Mouse (Mus musculus) bone marrow, adult 2 months (tissue): ENCODE measurements around the gene Olfr1459. TPM values are rescaled to one million over a fixed set of nuclear protein-coding genes. Genes with fewer than 3 reads are reported as not detected.

Source experiments
- H3K27ac ChIP-seq: fragments of 200-500 bp; 2 replicates; pipeline ENCODE4 v1.5.1; 2012; ENCODE audit warnings: low read depth, mild to moderate bottlenecking, control low read depth, inconsistent platforms, low read length; ENCODE audit not compliant: control insufficient read depth, poor library complexity, insufficient read depth
- H3K4me1 ChIP-seq: fragments of 200-500 bp; 2 replicates; pipeline ENCODE4 v1.6.1; 2011; ENCODE audit warnings: low read length; ENCODE audit not compliant: control insufficient read depth, insufficient read depth
- H3K4me3 ChIP-seq: fragments of 200-500 bp; replicated peaks from 2 replicates; pipeline ENCODE3; 2011; ENCODE audit warnings: mild to moderate bottlenecking, low read depth, low read length, control low read depth; ENCODE audit not compliant: control insufficient read depth
- CTCF ChIP-seq: fragments of 200-500 bp; IDR thresholded peaks from 2 replicates; pipeline ENCODE4 v1.5.1; 2011; ENCODE audit warnings: low read length, control low read depth; ENCODE audit not compliant: control insufficient read depth, insufficient read depth
- POLR2A ChIP-seq: fragments of 200-500 bp; IDR thresholded peaks from 2 replicates; pipeline ENCODE4 v1.6.1; 2011; ENCODE audit warnings: low read depth, mild to moderate bottlenecking, control low read depth, low read length, borderline replicate concordance; ENCODE audit not compliant: control insufficient read depth
- WGBS: fragments of 180-500 bp; shearing (Covaris S2); methylation state at CpG from one replicate; pipeline ENCODE4 v1.1.7; 2018; 5-methylcytosine and 5-hydroxymethylcytosine counted together
- polyA plus RNA-seq: library from polyadenylated mRNA; stranded (reverse); fragments of >200 nt; gene quantifications from 2 replicates; pipeline ENCODE4 v1.2.4, GENCODE M21; 2011; ENCODE audit warnings: low replicate concordance; ENCODE audit not compliant: missing spikeins, insufficient read depth, insufficient read length

Olfr1459 gene
- polyA plus RNA-seq: 0.17 TPM in 1 of 2 replicates, not detected in the other

DNA sequence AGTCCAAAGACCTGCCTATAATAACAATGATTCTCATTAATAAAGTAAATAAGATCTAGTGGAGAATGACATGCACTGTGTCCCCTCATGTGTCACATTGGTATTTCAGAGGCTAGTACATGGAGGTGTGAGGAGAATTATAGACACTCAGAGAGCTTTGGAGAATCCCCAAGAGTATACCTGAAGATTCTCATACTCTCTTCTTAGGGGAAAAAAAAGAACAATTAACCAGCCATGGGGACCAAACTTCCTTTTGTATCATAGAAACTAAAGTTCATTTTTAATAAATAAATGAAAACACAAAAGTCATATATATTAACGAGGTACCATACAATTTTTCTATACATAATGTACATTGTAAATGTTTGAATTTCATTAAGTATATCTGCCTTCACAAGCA, at the start of gene Olfr1459:
Olfr1459 (minus strand) TSS at position 101 of the 400 bp plus-strand sequence.
- TF ChIP-seq POLR2A (no peak), CTCF (no peak)
- Histone ChIP-seq H3K4me1 (no peaks in the 10 kb centered on the region), H3K27ac (no peak within 1 kb of the TSS), H3K4me3 (no peak within 1 kb of the TSS)
- 76% methylated on average over 1 of the region's 1 CpGs for WGBS

- no peak for TF ChIP-seq CTCF
- no peak for TF ChIP-seq POLR2A
- WGBS: 80% methylated on average over 1 of the region's 1 CpGs
- no peaks in the 10 kb centered on the region for H3K4me1 ChIP-seq
- no peak within 1 kb of the TSS for H3K27ac ChIP-seq
- no peak within 1 kb of the TSS for H3K4me3 ChIP-seq
Measured at GRCm38 (mm10) chr19:13185434-13185833, 36.1 kb upstream of the Olfr1459 start, which contains the start of gene Olfr1462. Gene Olfr1462 (plus strand): TSS chr19:13185734.

DNA sequence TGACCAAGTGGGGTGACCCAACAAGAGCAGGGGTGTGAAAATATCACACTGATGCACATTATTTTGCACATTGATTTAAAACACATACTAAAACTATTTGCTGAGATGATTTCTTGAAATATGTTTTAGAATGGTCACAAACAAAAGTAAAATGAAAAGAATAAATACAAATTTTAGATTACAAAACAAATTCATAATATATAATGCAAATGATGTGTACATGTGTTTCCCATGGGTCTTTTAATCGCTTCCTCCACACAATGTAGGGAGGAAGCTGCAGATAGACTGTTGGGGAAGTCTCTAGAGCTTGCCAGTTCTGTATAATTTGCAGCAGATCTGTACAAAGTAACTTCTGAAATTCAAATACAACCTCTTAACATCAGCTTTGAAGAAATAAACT, 13.4 kb upstream of the Olfr1459 start, which contains the start of gene Olfr1461:
Olfr1461 (plus strand) TSS at position 301 of the 400 bp plus-strand sequence.
- 43% methylated on average over 1 of the region's 1 CpGs for WGBS
- TF ChIP-seq POLR2A (no peak), CTCF (no peak)

GRCm38 (mm10) chr19:13106675-13107074, 42.7 kb downstream of the Olfr1459 start, which contains the start of gene Olfr1458:
Gene Olfr1458 (minus strand): TSS chr19:13106775.
- H3K27ac ChIP-seq: no peak within 1 kb of the TSS
- no peak within 1 kb of the TSS for H3K4me3 ChIP-seq
- no peaks in the 10 kb centered on the region for H3K4me1 ChIP-seq
- 68% methylated on average over 3 of the region's 3 CpGs for WGBS
- no peak for TF ChIP-seq CTCF
- no peak for TF ChIP-seq POLR2A

More for the DNA sequence above, 13.4 kb upstream of the Olfr1459 start, which contains the start of gene Olfr1461:
- Histone ChIP-seq H3K27ac (no peak within 1 kb of the TSS), H3K4me3 (no peak within 1 kb of the TSS), H3K4me1 (no peaks in the 10 kb centered on the region)

GRCm38 (mm10) chr19:13097791-13098190, 51.6 kb downstream of the Olfr1459 start, which contains the start of gene Olfr1457:
Gene Olfr1457 (minus strand): TSS chr19:13097891.
- no peak within 1 kb of the TSS for H3K27ac ChIP-seq
- H3K4me1 ChIP-seq: no peaks in the 10 kb centered on the region
- 74% methylated on average over 2 of the region's 2 CpGs for whole genome bisulfite sequencing
- H3K4me3 ChIP-seq: no peak within 1 kb of the TSS
- TF ChIP-seq CTCF: no peak

DNA sequence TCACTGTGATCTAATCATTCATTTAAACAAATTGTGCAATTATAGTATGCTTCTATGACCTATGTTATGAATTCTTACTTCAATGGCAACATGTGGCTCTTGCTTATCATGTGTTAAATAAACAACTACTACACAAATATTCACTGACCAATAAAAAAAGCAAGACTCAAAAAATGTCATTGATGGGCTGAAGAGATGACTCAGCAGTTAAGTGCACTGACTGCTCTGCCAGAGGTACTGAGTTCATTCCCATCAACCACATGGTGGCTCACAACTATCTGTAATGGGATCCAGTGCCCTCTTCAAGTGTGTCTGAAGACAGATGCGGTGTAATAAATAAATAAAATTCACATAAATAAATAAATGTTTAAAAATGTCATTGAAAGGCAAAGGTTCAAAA, 55.4 kb downstream of the Olfr1459 start:
- no peak for TF ChIP-seq CTCF
- TF ChIP-seq POLR2A: no peak
- WGBS: 84% methylated on average over 1 of the region's 1 CpGs

More for the DNA sequence above, 55.4 kb downstream of the Olfr1459 start:
- H3K4me3 ChIP-seq: no peak overlapping the region
- H3K4me1 ChIP-seq: no peaks in the 10 kb centered on the region
- H3K27ac ChIP-seq: no peak overlapping the region

Other genes with a start within 250 kb of the Olfr1459 start
- not detected in 2 replicates for gene Olfr1447, start 245.8 kb downstream of the Olfr1459 start, polyA plus RNA-seq
- gene Olfr1448, start 225.1 kb downstream of the Olfr1459 start, polyA plus RNA-seq: not detected in 2 replicates
- not detected in 2 replicates for gene Olfr1449, start 218.7 kb downstream of the Olfr1459 start, polyA plus RNA-seq
- gene Olfr1450, start 199.3 kb downstream of the Olfr1459 start, polyA plus RNA-seq: not detected in 2 replicates
- gene Olfr1451, start 154.5 kb downstream of the Olfr1459 start, polyA plus RNA-seq: not detected in 2 replicates
- not detected in 2 replicates for gene Olfr1453, start 121.2 kb downstream of the Olfr1459 start, polyA plus RNA-seq
- not detected in 2 replicates for gene Olfr1454, start 88.9 kb downstream of the Olfr1459 start, polyA plus RNA-seq
- not detected in 2 replicates for gene Olfr1457, start 51.7 kb downstream of the Olfr1459 start, polyA plus RNA-seq
- gene Olfr1458, start 42.8 kb downstream of the Olfr1459 start, polyA plus RNA-seq: not detected in 2 replicates
- not detected in 2 replicates for gene Olfr1461, start 13.5 kb upstream of the Olfr1459 start, polyA plus RNA-seq
- gene Olfr1462, start 36.2 kb upstream of the Olfr1459 start, polyA plus RNA-seq: not detected in 2 replicates
- not detected in 2 replicates for gene Olfr1463, start 81.8 kb upstream of the Olfr1459 start, polyA plus RNA-seq
- not detected in 2 replicates for gene Olfr1465, start 166.0 kb upstream of the Olfr1459 start, polyA plus RNA-seq
- gene Olfr1466, start 189.3 kb upstream of the Olfr1459 start, polyA plus RNA-seq: not detected in 2 replicates
- 0.27 and 0.55 TPM in 2 replicates for gene Olfr1467, start 212.7 kb upstream of the Olfr1459 start, polyA plus RNA-seq